Comparison of ENCODE assay signal across 8 mouse cellular contexts in genomic region chr16:30058974-30059717, GRCm38 (mm10). TPM values are rescaled to one million over a fixed set of nuclear protein-coding genes. Genes with fewer than 3 reads are reported as not detected.
DNase-seq lines count a peak whose midpoint lies in the region; ATAC-seq lines count a peak whose summit lies in the region.

No protein-coding gene starts in this region.

- 0 out of 2 replicates have a peak, but pooled peaks cover 3% of the 10 kb centered on the region for H3K27me3 ChIP-seq in embryonic facial prominence, embryonic 14.5 days (replicated peaks; ENCODE audit: control insufficient read depth, insufficient read depth, low read length)
- no peaks in the 10 kb centered on the region for H3K27me3 ChIP-seq in heart, embryonic 15.5 days

- intact Hi-C loops in gastrocnemius, postnatal 14 days (cut with DNase I; ENCODE audit: low total_unique reads): no loop called here

- H3K27ac ChIP-seq in embryonic facial prominence, embryonic 14.5 days (replicated peaks; ENCODE audit: low read depth, low read length): no peak overlapping the region; the same call in 1 of the 2 replicates
- peak overlapping the region; percentile 86 for H3K27ac ChIP-seq in heart, embryonic 15.5 days

- peaks cover 35% of the 10 kb centered on the region for H3K4me1 ChIP-seq in embryonic facial prominence, embryonic 14.5 days (ENCODE audit: control insufficient read depth, insufficient read depth, low read length)
- H3K4me1 ChIP-seq in heart, embryonic 15.5 days (replicated peaks): peaks cover 66% of the 10 kb centered on the region

- no peaks in the 10 kb centered on the region for H3K36me3 ChIP-seq in embryonic facial prominence, embryonic 14.5 days (ENCODE audit: control insufficient read depth, insufficient read depth, low read length)
- H3K36me3 ChIP-seq in heart, embryonic 15.5 days: no peaks in the 10 kb centered on the region

- peak overlapping the region; percentile 20; the same call in 1 of the 2 replicates for H3K4me2 ChIP-seq in embryonic facial prominence, embryonic 14.5 days (ENCODE audit: low read depth, low read length)
- peak overlapping the region; percentile 56 for H3K4me2 ChIP-seq in heart, embryonic 15.5 days

- 16% methylated on average over 9 of the region's 9 CpGs for WGBS in embryonic facial prominence, embryonic 14.5 days
- 8% methylated on average over 9 of the region's 9 CpGs for WGBS in heart, embryonic 15.5 days

- H3K4me3 ChIP-seq in embryonic facial prominence, embryonic 14.5 days (ENCODE audit: low read depth, low read length): no peak overlapping the region
- no peak overlapping the region for H3K4me3 ChIP-seq in heart, embryonic 15.5 days

- H3K9ac ChIP-seq in embryonic facial prominence, embryonic 14.5 days (ENCODE audit: low read depth, low read length): no peak overlapping the region
- H3K9ac ChIP-seq in heart, embryonic 15.5 days: no peak overlapping the region

- H3K9me3 ChIP-seq in embryonic facial prominence, embryonic 14.5 days (ENCODE audit: control insufficient read depth, low read length): no peaks in the 10 kb centered on the region
- H3K9me3 ChIP-seq in heart, embryonic 15.5 days (replicated peaks): no peaks in the 10 kb centered on the region

- peak; percentile 16 for ATAC-seq in embryonic facial prominence, embryonic 14.5 days (ENCODE audit: low read depth)
- ATAC-seq in heart, embryonic 15.5 days (replicated peaks; ENCODE audit: insufficient number of reproducible peaks, insufficient read depth, low FRiP score, low read depth): peak; percentile 66

- DNase-seq in gastrocnemius, postnatal 14 days: peak; percentile 45
- DNase-seq in gastrocnemius, postnatal 10 days: no peak
- peak; percentile 94 for DNase-seq in embryonic facial prominence, embryonic 14.5 days (ENCODE audit: low spot score)
- peak; percentile 80 for DNase-seq in kidney, postnatal 10 days
- peak; percentile 94 for DNase-seq in lung, postnatal 10 days
- DNase-seq in yolk sac, embryonic 10.5 days (ENCODE audit: low spot score): no peak
- no peak for DNase-seq in cerebellum, adult 18-20 months

RNA-seq across cellular contexts. Expression of gene Hes1, which starts 5.0 kb away (rescaled TPM):
- 10 to 100 TPM; 19.0 to 19.4 TPM for total RNA-seq in gastrocnemius, postnatal 14 days (2021)
- 10 to 100 TPM; 19.1 to 24.6 TPM for total RNA-seq in gastrocnemius, postnatal 10 days (2021)
- polyA plus RNA-seq in embryonic facial prominence, embryonic 14.5 days (2014; fragmentation: Nextera tagmentation; extraction: Ambion mirVana): 49.8 and 53.5 TPM in 2 replicates
- 23.2 and 29.0 TPM in 2 replicates for polyA plus RNA-seq in heart, embryonic 15.5 days (2015; fragmentation: Nextera tagmentation; extraction: Ambion mirVana)

Comparison
In these comparisons a context has a peak if more than half of its experiments do, and no peak if none do; other contexts are left out.
1. DNase-seq: peak in gastrocnemius, postnatal 14 days (single experiment), embryonic facial prominence, embryonic 14.5 days (single experiment), kidney, postnatal 10 days (single experiment) and lung, postnatal 10 days (single experiment); none in gastrocnemius, postnatal 10 days (single experiment), yolk sac, embryonic 10.5 days (single experiment) and cerebellum, adult 18-20 months (0 of 2).